Mouse (Mus musculus) retina, postnatal 7 days (tissue): ENCODE data around the gene Gabarapl2.

Experiments
- DNase-seq: peaks from one replicate; pipeline ENCODE4 v3.0.0-alpha.2; 2012; ENCODE audit warnings: low read depth, low spot score

The Gabarapl2 gene

DNA sequence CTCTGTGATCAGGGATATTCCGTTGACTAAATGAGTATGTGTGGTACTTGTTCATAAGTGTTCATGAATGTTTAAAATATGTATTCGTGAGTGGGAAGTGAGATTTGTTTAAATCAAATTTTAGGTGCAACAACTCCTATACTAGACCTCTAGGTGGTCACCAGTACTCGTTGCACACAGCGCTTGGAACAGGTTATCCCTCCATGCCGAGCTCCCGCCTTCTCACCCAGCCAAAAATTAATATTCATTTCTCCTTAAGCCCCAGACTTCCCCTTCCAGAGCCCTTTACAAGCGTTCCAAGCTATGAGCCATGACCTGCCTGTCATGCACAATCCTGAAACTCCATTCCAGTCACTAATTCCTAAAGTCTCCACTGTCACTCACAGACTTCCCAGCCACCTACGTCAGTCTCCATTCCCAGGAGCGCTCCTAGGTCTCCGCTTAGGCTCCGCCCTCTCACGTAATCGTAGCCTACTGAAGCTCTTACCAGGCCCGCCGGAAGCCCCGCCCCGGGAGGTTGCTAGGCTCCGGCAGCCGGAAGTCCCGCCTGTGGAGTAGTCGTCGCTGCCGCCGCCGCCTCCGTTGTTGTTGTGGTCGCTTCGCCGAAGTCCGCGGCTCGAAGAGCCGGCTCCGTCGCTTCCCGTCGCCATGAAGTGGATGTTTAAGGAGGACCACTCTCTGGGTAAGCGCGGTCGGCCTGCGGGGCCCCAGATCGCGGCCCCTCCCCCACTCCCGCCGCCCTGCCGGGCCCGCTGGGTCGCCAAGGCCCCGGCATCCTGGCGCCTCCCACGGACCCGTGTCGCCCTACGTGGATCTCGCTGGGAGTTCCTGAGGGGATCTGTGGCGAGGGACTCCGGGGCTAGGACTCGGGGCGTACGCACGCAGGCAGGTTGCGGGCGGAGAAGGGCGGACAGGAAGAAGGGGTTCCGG lies at the start of gene Gabarapl2:
Gene Gabarapl2, plus strand, starts transcription at position 533 of the 930 bp plus-strand sequence.
- DNase-seq: peak; percentile 96

DNA sequence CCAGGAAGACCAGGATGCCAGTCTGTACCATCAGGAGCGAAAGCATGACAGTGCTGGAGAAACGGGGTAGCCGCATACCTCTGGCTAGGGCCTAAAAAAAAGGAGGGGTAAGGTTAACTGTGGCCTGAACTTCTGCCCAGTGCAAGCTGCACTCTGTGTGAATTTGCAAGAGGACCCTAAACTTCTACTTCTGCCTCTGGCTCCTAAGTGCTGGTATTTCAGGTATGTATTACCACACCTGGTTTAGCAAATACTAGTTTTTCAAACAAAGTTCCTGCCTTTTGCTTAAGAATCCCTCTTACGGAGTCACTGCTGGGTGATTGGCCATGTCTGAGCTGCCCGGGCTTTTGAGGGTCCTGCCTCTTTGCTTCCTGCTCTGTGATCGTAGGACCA lies 49.6 kb upstream of the Gabarapl2 start:
- no peak for DNase-seq

DNA sequence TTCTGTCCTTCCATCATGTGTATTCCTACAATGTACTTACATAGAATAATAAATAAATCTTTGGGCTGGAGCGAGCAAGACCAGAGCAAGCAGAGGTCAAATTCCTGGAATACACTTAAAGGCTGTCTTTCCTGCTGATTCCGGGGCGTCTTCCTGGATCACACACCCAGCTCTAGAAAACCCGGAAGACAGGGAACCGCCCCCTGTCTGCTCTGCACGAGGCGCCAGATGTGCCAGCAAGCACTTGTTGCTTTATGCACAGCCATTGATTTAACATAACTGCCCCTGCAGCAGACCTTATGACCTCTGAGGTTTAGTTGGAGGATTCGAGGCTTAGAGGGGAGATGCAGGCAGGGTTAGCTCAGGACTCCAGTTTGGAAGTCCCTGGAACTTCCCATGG lies 48.5 kb upstream of the Gabarapl2 start:
- no peak for DNase-seq

DNA sequence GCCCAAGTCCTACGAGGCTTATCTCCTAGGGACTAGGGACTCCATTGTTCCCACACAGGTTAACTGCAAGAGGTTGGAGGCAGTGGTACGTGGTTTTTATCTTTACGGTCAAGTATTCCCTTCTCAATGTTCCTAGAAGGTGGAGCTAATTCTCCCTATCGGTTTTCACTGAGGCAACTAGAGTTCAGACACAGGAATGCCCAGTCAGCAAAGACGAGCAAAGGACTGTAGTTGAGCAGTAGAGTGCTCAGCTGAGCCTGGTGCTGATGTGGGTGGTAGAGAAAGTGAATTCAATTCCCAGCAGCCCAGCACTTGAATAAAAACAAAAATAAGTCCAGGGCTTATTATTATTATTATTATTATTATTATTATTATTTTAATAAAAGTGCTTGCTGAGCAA lies 47.9 kb upstream of the Gabarapl2 start:
- no peak for DNase-seq

DNA sequence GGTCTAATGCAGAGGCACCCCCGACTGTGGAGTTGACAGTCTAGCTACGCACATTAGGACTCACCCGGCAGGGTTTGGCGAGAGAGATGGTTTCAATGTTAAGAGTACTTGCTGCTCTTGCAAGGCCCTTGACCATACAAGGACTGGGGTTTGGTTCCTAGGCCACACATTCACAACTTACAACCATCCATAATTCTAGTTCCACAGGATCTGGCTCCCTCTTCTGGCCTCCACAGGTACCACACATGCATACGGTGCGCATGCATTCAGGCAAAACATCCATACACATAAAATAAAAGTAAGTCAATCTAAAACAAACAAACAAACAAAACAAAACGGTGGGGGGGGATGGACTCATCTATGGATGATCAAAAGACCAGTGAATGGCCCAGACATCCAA lies 45.5 kb upstream of the Gabarapl2 start:
- no peak for DNase-seq

DNA sequence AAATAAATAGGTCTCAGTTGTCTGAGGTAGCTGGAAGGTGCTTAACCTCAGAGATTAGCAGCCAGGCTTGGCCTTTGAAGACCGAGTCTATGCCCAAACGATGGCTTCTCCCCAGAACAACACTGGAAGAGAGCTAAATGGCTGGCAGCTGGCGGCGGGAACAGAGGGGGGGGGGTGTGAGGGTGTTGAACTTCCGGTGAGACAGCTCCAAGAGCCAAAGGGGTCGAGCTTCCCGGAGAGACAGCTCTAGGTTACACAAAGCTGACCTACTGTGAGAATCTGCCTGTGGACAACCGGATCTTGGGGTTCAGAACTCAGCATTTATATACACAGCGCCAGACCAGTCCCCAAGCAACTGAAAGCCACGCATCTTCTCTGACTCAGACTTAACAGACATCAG lies 41.9 kb upstream of the Gabarapl2 start:
- DNase-seq: no peak

DNA sequence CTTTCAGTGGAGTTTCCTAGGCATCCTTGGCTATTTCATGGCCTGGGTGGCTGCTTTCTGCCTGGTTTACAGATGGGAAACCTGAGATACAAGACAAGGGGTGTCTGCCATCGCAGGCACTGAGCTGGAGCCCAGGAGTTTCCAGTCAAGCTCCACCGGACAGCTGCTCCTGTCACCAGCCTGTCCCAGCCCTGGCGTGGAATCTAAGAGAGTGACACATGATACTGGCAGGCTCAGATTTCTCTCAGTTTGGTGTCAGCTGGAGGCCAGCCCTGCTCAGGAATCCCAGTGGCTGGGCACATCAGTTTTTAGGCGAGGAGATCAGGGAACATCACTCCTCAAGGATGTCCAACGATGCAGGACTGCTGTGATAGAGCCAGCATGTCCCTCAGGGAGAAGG lies 38.4 kb upstream of the Gabarapl2 start:
- DNase-seq: no peak

DNA sequence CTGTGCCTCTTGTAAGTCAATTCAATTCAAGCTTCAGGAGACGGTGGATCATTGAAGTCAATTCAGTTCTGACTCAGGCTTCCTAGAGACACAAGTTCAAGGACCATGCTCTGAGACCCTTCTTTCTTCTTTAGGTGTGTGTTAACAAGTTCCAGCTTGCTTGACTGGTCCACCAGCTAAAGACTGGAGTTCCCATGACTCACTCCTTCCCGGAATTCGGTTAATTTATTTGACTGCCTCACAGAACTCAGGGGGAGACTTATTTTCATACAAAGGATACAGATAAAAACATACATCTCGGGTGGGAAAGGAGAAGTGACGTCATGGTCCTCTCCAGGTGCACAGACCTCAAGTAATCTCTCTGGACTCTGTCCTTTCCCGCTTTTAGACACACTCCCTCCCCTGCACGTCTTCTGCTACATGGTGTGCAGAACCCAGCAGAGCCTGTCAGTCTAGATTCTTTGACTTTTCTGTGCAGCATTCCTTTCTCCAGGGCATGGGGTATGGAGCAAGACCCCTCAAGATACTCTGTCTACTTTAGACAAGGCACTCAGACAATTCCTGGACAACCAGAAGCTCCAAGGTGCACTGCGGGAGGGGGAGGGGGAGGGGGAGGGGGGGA lies 34.9 kb upstream of the Gabarapl2 start:
- no peak for DNase-seq

DNA sequence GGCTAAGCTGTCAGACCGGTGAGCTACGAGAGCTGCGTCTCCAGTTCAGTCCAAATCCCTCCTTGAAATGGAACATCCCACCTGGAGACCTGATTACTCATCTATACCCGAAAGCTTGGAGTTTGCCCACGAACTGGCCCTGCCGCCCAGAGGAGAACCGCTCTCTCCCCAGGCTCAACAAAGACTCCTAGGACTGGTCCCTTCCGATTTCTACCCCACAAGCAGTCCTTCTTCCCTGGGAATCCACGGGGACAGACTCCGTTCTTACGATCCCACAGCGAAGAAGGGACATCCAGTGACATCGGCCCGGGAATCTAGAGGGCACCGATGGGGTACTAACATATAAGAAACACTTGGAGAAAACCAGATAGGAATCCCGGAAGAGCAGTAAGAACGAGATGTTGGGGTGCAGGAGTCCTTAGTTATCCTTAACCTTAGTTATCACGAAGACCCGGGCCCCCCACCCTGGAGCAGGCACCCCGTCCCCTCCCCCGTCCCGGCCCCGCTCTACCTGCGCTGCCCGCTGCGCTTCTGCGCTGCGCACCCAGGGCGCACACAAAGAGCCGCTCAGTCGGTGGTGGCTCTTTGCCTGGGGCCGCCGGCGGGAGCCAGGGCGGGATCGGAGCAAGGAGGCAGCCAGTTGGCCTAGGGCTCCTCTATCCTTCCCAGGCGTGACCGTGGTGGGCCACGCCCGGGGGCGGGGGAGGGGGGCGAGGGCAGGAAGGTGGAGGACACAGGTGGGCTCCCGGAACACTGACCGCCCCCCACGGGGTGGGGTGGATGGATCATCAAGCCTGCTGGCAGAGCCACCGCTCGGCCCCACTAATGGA lies 30.7 kb upstream of the Gabarapl2 start, which contains the start of gene Chst5:
Gene Chst5, minus strand, starts transcription at position 827 of the 830 bp plus-strand sequence.
- DNase-seq: no peak

DNA sequence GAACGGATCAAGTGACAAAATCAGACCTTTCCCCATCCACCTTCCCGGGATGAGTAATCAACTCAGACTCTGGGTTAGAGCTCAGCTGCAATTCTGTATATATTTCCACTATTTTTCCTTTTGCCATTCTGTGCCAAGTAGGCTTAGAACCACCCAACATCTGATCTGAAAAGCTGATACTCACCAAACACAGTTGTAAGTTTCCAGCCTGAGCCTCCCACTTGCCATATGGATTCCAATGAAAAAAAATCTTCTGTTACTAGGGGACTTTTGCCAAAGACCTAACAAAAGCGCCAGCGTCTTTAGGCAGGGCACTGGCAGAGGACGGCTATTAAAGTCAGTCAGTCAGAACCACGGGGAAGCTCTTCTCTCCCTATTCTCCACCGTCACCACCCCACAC lies 28.9 kb upstream of the Gabarapl2 start:
- DNase-seq: no peak

DNA sequence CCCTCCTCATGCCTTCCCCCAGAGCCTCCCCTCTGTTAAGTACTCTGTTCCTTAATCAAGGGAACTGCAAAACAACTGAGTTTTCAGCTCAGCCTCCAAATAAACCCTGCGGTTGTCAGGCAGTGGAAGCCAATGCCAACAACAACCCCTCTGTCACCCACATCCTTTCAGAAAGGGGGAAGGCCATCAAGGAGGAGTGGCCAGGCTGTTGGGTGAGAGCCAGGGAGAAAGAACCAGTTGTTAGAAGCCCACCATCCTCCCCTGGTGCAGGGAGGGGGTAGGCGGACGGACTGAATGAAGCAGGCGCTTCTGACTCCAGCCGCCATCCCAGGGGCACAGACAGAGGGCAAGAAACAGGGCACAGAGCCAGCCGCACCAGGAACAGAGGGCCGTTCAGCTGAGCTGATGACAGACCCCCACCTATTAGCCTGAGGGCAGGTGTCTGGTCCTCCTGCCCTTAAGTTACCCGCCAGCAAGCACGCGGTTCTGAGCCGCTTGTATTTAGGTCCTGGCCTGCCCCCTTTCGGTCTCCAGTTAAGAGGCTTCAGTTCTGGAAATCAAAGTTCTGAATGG lies 27.6 kb upstream of the Gabarapl2 start:
- DNase-seq: no peak

DNA sequence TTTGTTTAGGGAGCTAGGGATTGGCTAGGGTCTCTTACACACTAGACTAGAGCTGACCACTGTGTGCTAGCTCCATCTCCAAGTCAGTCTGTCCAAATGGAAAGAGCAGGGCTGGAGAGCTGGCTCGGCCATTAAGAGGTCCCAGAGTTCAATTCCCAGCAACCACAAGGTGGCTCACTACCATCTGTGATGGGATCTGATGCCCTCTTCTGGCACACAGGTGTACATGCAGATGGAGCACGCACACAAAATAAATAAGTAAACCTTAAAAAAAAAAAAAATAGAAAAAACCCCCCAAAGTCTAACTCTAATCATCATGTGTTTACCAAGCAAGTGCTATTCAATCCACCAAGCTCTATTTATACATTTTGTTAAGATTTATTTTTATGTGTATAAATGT lies 20.8 kb upstream of the Gabarapl2 start:
- no peak for DNase-seq

DNA sequence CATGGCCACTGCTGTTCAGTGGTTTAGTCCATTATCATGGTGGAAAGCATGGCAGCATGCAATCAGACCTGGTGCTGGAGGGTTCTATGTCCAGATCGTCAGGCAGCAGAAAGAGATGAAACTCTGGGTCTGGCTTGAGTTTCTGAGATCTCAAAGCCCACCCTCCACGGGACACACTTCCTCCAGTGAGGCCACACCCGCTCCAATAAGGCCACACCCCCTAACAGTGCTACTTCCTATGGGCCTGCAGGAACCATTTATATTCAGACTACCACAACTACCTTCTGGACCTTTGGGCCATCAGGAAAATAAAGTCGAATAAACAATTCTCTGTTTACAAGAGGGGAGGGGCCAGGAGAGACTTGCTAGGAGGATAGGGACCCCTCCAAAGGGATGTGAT lies 19.5 kb upstream of the Gabarapl2 start:
- DNase-seq: no peak

DNA sequence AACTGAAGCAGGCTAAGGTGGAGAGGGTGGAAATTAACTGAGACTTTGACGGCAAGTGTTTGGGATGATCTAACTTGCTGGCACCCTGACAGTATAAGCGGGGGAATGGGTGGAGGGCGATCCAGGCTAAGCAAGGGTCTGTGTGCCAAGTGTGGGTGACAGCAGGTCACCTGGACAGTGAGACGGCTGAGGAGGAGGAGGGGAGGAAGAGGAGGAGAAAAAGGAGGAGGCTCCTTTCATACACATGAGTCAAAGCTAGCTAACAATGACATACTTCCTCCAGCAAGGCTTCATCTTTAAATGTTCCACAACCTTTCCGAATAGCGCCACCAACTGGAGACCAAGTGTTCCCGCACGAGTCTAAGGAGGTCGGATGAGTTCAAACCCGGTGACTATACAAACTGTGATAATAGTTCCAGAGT lies 17.1 kb upstream of the Gabarapl2 start:
- DNase-seq: no peak

DNA sequence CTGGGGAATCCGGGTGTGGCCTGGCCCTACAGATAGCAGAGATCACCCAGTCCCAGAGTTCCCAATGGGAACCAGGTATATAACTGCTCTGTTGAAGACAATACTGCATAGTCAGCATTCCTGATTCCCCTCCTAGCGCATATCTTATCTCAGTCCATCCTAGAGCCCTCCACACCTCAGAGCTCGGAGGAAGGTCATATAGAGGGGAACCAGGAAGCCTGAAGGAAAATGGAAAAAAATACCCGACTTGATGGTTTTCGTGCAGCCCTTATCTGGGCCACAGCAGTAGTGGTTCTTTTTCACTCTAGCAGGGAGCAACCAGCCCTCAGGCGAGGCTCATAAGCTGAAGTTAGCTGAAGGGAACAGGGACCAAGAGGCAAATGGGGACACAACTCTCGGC lies 15.5 kb upstream of the Gabarapl2 start:
- DNase-seq: no peak

DNA sequence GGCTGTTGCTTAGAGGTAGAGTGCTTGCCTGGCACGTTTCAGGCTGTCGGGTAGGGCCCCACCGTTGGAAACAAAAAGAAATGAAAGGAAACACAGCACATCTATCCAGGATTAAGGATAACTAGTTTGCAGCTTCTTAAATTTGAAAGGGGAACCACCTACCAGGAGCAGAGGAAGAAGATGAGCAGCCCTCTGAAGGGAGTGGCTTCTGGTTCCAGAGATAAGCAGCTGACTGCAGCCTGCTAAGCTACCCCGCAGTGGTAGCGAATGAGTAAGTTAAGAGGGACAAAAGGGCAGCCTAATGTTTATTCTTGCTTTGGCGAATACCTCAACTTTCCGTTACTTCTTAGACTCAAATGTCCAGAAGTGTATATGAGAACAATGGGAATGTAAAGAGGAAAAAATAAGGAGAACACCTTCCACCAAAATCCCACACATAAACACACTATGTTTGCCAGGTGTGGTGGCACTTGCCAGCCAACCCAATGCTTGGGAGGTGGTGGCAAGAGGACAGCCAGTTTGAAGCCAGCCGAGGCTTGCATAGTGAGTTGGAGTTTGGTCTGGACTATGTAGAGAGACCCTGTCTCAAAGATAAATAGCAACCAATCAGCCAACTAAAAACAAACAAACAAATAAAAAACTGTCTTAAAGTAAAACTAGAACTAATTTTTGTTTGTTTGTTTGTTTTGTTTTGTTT lies 10.7 kb upstream of the Gabarapl2 start:
- DNase-seq: no peak

DNA sequence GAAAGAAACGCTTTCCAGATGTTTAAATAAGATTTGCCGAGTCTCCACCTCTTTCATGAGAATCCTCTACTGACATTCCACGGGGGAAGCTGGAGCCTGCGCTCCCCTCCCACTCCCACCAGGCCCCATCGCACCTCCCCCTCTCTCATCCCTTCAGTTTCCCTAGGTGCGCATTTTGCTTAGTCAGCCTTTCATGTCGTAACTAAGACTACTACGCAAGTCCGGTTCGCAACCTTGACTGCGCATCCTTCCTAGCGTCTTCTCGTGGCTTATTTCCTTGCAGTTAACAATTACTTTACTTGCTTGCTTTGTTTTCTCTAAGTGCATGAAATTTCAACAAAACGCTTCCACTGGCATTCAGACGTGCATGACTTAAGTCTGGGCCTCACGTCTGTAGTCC lies 8.8 kb upstream of the Gabarapl2 start:
- DNase-seq: no peak

DNA sequence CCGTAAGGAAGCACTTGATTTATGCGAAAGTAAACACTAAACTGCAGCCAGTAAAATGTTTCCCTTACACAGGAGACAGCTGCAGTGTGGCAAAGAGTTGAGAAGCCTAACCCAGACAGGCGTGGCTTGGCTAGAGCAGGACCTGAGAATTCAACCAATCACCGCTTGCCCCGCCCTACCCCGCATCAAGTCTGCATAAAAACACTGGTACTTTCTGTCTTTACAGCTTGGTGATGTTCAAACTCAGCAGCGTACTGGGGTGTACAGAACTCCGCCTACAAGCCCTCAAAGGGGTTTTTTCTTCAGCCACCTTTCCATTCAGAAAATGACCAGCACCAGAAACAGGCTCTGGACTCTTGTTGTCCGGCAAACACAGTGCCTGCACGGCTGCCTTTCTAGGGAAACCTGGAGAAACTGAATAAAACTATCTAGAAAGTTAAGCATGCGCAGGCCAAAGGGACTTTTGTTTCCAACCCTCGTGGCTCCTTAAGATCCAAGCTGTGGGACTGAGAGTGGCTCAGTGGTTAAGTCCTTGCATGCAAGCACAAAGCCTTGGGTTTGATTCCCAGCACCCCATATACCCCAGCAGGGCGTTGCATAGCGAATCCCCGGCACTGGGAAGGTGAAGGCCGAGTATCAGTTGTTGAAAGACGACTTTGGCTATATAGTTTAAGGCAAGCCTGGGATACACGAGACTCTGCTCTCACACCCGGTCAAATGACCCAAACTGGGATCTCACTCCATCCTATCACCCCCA lies 7.7 kb upstream of the Gabarapl2 start:
- no peak for DNase-seq

DNA sequence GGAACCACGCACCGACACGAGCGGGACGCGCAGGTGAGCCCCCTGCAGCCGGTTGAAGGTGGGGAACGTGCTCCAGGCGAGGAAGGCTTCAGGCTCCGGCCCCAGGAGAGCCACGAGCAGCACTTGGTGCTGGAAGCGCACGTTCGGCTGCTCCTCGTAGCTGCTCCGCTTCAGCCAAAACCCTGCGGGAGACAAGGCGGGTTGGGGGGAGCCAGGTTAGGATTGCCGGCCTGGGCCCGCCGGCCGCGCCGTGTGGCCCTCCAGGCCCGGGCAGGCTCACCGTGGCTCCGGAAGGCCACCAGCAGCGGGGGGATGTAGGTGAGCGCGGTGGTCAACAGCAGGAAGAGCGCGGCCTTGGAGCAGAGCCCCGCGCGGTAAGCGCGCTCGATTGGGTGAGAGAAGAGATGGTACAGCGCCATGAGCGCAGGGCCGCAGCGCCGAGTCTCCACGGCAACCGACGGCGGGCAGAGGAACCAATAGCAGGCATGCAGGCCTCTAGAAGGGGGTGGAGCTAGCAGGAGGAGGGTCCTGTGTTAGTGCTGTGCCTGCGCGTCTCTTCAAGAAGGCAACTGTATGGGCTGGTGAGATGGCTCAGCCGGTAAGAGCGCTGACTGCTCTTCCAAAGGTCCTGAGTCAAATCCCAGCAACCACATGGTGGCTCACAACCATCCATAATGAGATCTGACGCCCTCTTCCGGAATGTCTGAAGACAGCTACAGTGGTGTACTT lies 7.0 kb upstream of the Gabarapl2 start, which contains the start of gene Tmem231:
Gene Tmem231, minus strand, starts transcription at position 534 of the 729 bp plus-strand sequence.
- peak; percentile 80 for DNase-seq

DNA sequence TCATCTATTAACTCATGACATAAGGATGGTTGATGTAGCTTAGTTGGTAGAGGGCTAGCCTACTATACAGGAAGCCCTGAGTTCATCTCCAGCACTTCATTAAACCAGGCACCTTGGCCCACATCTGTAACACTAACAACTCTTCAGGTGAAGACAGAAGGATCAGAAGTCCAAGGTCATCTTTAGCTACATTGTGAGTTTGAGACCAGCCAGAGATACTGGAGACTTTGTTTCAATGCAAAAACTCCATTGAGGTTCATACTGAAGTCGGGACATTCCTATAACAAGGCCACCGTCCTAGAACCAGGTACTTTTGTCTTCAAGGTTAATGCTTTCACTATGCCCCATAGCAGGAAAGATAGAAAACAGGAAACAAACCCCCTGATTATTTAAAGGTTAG lies 6.3 kb upstream of the Gabarapl2 start:
- DNase-seq: no peak
